Mouse (Mus musculus) forebrain, embryonic 11.5 days (tissue): ENCODE results near the gene Xrcc3. TPM values are rescaled to one million over a fixed set of nuclear protein-coding genes. Genes with fewer than 3 reads are reported as not detected.

Experiments
- ATAC-seq: fragments of 200-750 bp; cut with Nextera tagmentation; replicated peaks from 2 replicates; pipeline ENCODE4 v1.8.0; 2017; ENCODE audit warnings: moderate TSS enrichment; ENCODE audit not compliant: low FRiP score
- DNase-seq: peaks from one replicate; pipeline ENCODE4 v3.0.0-alpha.2; 2017; ENCODE audit warnings: low spot score
- H3K27ac ChIP-seq: fragments of 300-500 bp; sonication (generic); 2 replicates; pipeline ENCODE4 v1.5.1; 2014; ENCODE audit warnings: low read depth, low read length
- H3K27me3 ChIP-seq: fragments of 300-500 bp; sonication (generic); 2 replicates; pipeline ENCODE4 v1.6.1; 2014; ENCODE audit warnings: mild to moderate bottlenecking, low read length, mixed read lengths; ENCODE audit not compliant: control insufficient read depth, insufficient read depth
- H3K36me3 ChIP-seq: fragments of 300-500 bp; sonication (generic); 2 replicates; pipeline ENCODE4 v1.6.1; 2014; ENCODE audit warnings: mild to moderate bottlenecking, low read length, moderate library complexity, mixed read lengths; ENCODE audit not compliant: control insufficient read depth, insufficient read depth
- H3K4me1 ChIP-seq: fragments of 300-500 bp; sonication (generic); replicated peaks from 2 replicates; pipeline ENCODE4 v1.6.1; 2014; ENCODE audit warnings: low read length, mixed read lengths; ENCODE audit not compliant: control insufficient read depth, insufficient read depth
- H3K4me2 ChIP-seq: fragments of 300-500 bp; sonication (generic); 2 replicates; pipeline ENCODE4 v1.6.1; 2014; ENCODE audit warnings: low read depth, mild to moderate bottlenecking, low read length, moderate library complexity, mixed read lengths; ENCODE audit not compliant: severe bottlenecking
- H3K4me3 ChIP-seq: fragments of 300-500 bp; sonication (generic); 2 replicates; pipeline ENCODE4 v1.5.1; 2014; ENCODE audit warnings: low read depth, low read length
- H3K9ac ChIP-seq: fragments of 300-500 bp; sonication (generic); 2 replicates; pipeline ENCODE4 v1.6.1; 2014; ENCODE audit warnings: low read length
- H3K9me3 ChIP-seq: fragments of 300-500 bp; sonication (generic); 2 replicates; pipeline ENCODE4 v1.6.1; 2016; ENCODE audit warnings: low read length, mixed read lengths; ENCODE audit not compliant: control insufficient read depth
- WGBS: fragments of 180-500 bp; shearing (Covaris S2); extraction: QIAGEN DNeasy Blood & Tissue Kit; methylation state at CpG from one replicate; pipeline ENCODE4 v1.1.7; 2014; 5-methylcytosine and 5-hydroxymethylcytosine counted together
- polyA plus RNA-seq: library from polyadenylated mRNA; unstranded; fragments of >200 nt; fragmentation: Nextera tagmentation; extraction: Ambion mirVana; gene quantifications from 2 replicates; pipeline ENCODE4 v1.2.1, GENCODE M21; 2014

Xrcc3 gene
- polyA plus RNA-seq, 1 experiment from 2014 or later = 20.1 TPM

- ATAC-seq (no peak), DNase-seq (no peak)
- H3K9me3 ChIP-seq = no peaks in the 10 kb centered on the region
- 90% methylated on average over 1 of the region's 1 CpGs for WGBS
- H3K36me3 ChIP-seq = peaks cover 28% of the 10 kb centered on the region
- H3K4me3 ChIP-seq = no peak overlapping the region
- H3K27ac ChIP-seq = no peak overlapping the region
- no peaks in the 10 kb centered on the region for H3K4me1 ChIP-seq
- H3K9ac ChIP-seq = no peak overlapping the region
- H3K27me3 ChIP-seq = no peaks in the 10 kb centered on the region
- no peak overlapping the region for H3K4me2 ChIP-seq
Observed at GRCm38 (mm10) chr12:111779544-111779943, 34.1 kb downstream of the Xrcc3 start.

- Histone ChIP-seq H3K36me3 (peaks cover 30% of the 10 kb centered on the region), H3K27me3 (no peaks in the 10 kb centered on the region), H3K9me3 (no peaks in the 10 kb centered on the region), H3K4me2 (no peak overlapping the region), H3K9ac (no peak overlapping the region), H3K4me3 (no peak overlapping the region), H3K4me1 (no peaks in the 10 kb centered on the region), H3K27ac (no peak overlapping the region)
- no peak for ATAC-seq
- no peak for DNase-seq
- 95% methylated on average over 13 of the region's 13 CpGs for WGBS
Observed at GRCm38 (mm10) chr12:111777919-111778318, 35.8 kb downstream of the Xrcc3 start.

GRCm38 (mm10) chr12:111774845-111775244 lies 38.8 kb downstream of the Xrcc3 start:
- no peak overlapping the region for H3K27ac ChIP-seq
- no peaks in the 10 kb centered on the region for H3K27me3 ChIP-seq
- H3K36me3 ChIP-seq = peaks cover 27% of the 10 kb centered on the region
- 86% methylated on average over 15 of the region's 15 CpGs for WGBS
- ATAC-seq (no peak), DNase-seq (no peak)
- H3K4me1 ChIP-seq = no peaks in the 10 kb centered on the region
- H3K4me3 ChIP-seq = no peak overlapping the region
- no peak overlapping the region for H3K4me2 ChIP-seq
- no peak overlapping the region for H3K9ac ChIP-seq
- no peaks in the 10 kb centered on the region for H3K9me3 ChIP-seq

GRCm38 (mm10) chr12:111774156-111774555 lies 39.5 kb downstream of the Xrcc3 start:
- H3K36me3 ChIP-seq = peaks cover 22% of the 10 kb centered on the region
- H3K27ac ChIP-seq = no peak overlapping the region
- DNase-seq = no peak
- H3K4me3 ChIP-seq = no peak overlapping the region
- no peaks in the 10 kb centered on the region for H3K9me3 ChIP-seq
- H3K4me2 ChIP-seq = no peak overlapping the region
- H3K4me1 ChIP-seq = peaks cover 4% of the 10 kb centered on the region; the same call in 1 of the 2 replicates
- WGBS = 91% methylated on average over 16 of the region's 16 CpGs
- H3K9ac ChIP-seq = no peak overlapping the region
- no peaks in the 10 kb centered on the region for H3K27me3 ChIP-seq
- ATAC-seq = no peak

GRCm38 (mm10) chr12:111770651-111771050 lies 43.0 kb downstream of the Xrcc3 start:
- DNase-seq (no peak), ATAC-seq (no peak)
- no peak overlapping the region for H3K4me2 ChIP-seq
- peaks cover 3% of the 10 kb centered on the region; the same call in 1 of the 2 replicates for H3K36me3 ChIP-seq
- no peak overlapping the region for H3K27ac ChIP-seq
- no peak overlapping the region for H3K9ac ChIP-seq
- 92% methylated on average over 10 of the region's 10 CpGs for WGBS
- no peak overlapping the region for H3K4me3 ChIP-seq
- H3K4me1 ChIP-seq = peaks cover 17% of the 10 kb centered on the region
- no peaks in the 10 kb centered on the region for H3K9me3 ChIP-seq
- H3K27me3 ChIP-seq = no peaks in the 10 kb centered on the region

DNA sequence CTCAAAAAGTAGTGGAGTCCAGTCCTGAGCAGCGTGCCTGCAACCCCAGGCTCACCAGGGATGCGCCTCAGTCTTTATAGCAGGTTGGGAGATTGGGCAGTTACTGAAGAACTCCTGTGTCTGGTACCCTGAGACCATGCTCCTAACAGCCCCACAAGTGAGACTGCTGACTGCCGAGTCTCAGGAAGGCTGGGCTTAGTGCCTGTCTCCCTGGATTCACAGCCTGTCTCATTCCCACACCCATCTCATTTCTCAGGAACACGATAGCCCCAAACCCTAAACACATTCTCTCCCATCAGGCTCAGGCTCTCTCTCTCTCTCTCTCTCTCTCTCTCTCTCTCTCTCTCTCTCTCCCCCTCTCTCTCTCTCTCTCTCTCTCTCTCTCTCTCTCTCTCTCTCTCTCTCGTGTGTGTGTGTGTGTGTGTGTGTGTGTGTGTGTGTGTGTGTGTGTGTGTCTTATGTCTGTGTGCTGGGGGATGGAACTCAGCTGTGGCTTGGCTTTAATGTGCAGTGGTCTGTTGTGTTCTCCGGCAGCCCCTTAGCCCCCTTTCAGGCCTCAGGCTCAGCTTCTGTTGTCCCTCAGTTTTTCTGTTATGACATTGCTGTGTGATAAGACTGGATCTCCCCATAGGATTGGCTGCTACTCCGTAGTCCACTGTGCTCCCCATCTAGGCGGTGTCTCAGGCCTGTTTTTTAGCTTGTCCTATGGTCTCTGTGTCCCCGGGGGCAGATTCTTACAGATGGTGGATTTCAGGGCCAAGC lies 43.7 kb downstream of the Xrcc3 start:
- Histone ChIP-seq H3K4me1 (peaks cover 18% of the 10 kb centered on the region), H3K36me3 (peaks cover 3% of the 10 kb centered on the region; the same call in 1 of the 2 replicates)
- WGBS = 68% methylated on average over 8 of the region's 9 CpGs

DNA sequence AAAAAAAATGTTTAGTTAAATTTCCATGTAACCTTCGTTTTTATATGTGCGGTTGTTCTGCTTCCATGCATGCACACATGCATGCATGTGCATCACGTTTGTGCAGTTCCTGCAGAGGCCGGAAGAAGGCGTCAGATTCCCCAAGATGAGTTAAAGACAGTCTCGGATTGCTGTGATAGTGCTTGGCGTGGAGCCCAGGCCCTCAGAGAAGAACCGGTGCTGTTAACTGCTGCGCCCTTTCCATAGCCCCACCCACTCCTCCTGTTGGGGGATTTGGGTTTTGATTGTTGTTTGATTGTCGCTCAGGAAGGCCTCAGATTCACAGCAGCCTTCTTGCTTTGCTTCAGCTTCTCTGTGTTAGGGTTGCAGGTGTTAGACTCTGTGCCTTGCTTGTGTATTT lies 44.4 kb downstream of the Xrcc3 start:
- Histone ChIP-seq H3K4me3 (no peak overlapping the region), H3K27ac (no peak overlapping the region), H3K27me3 (no peaks in the 10 kb centered on the region), H3K4me1 (peaks cover 18% of the 10 kb centered on the region), H3K36me3 (no peaks in the 10 kb centered on the region; the same call in 1 of the 2 replicates), H3K9me3 (no peaks in the 10 kb centered on the region), H3K4me2 (no peak overlapping the region), H3K9ac (no peak overlapping the region)
- ATAC-seq (no peak), DNase-seq (no peak)
- WGBS = 40% methylated on average over 10 of the region's 10 CpGs

More for the DNA sequence above, 43.7 kb downstream of the Xrcc3 start:
- Histone ChIP-seq H3K9me3 (no peaks in the 10 kb centered on the region), H3K4me3 (no peak overlapping the region), H3K9ac (no peak overlapping the region), H3K4me2 (no peak overlapping the region), H3K27ac (no peak overlapping the region), H3K27me3 (no peaks in the 10 kb centered on the region)
- no peak for ATAC-seq
- no peak for DNase-seq

GRCm38 (mm10) chr12:111768322-111768928 lies 45.2 kb downstream of the Xrcc3 start:
- WGBS = 93% methylated on average over 10 of the region's 10 CpGs

More at GRCm38 (mm10) chr12:111768322-111768928, 45.2 kb downstream of the Xrcc3 start:
- Histone ChIP-seq H3K9ac (no peak overlapping the region), H3K27ac (no peak overlapping the region), H3K9me3 (no peaks in the 10 kb centered on the region), H3K27me3 (no peaks in the 10 kb centered on the region), H3K36me3 (no peaks in the 10 kb centered on the region; the same call in 1 of the 2 replicates), H3K4me2 (no peak overlapping the region), H3K4me3 (no peak overlapping the region), H3K4me1 (peaks cover 18% of the 10 kb centered on the region)
- DNase-seq = no peak
- no peak for ATAC-seq
